Mouse (Mus musculus) MEL (cell line): ENCODE measurements around the gene Clec16a. TPM values are rescaled to one million over a fixed set of nuclear protein-coding genes. Genes with fewer than 3 reads are reported as not detected.

Source experiments
- DNase-seq: peaks from one replicate; pipeline ENCODE4 v3.0.0; 2011; ENCODE audit warnings: low read depth, low spot score
- H3K27ac ChIP-seq: 2 replicates; pipeline ENCODE4 v1.5.1; 2012; ENCODE audit warnings: low read depth, mild to moderate bottlenecking, control low read depth, low read length, moderate library complexity; ENCODE audit not compliant: control insufficient read depth
- H3K27me3 ChIP-seq, 2 experiments: fragments of 150-350 bp in 1 of 2; sonication (generic) in 1 of 2; 2 replicates each; pipeline ENCODE4 v1.6.1; 2012; ENCODE audit warnings: low read length in 2 of 2, mild to moderate bottlenecking in 2 of 2, improper control_type of control experiment in 1 of 2, moderate library complexity in 1 of 2; ENCODE audit not compliant: insufficient read depth in 2 of 2, control insufficient read depth in 1 of 2
- H3K36me3 ChIP-seq, 2 experiments: 2 replicates each; pipeline ENCODE4 v1.6.1; 2012 to 2014; ENCODE audit warnings: low read length in 2 of 2, improper control_type of control experiment in 1 of 2, inconsistent platforms in 1 of 2, mild to moderate bottlenecking in 1 of 2; ENCODE audit not compliant: insufficient read depth in 2 of 2, control insufficient read depth in 1 of 2
- H3K4me1 ChIP-seq, 2 experiments: fragments of 150-350 bp in 1 of 2; sonication (generic) in 1 of 2; 2 replicates each; pipeline ENCODE4 v1.6.1; 2012; ENCODE audit warnings: low read length in 2 of 2, improper control_type of control experiment in 1 of 2, mild to moderate bottlenecking in 1 of 2; ENCODE audit not compliant: insufficient read depth in 2 of 2, control insufficient read depth in 1 of 2
- H3K4me3 ChIP-seq, 2 experiments: fragments of 150-350 bp in 1 of 2; sonication (generic) in 1 of 2; 2 replicates each; pipeline ENCODE4 v1.5.1; 2012; ENCODE audit warnings: low read depth in 2 of 2, low read length in 2 of 2, mild to moderate bottlenecking in 2 of 2, moderate library complexity in 2 of 2, control low read depth in 1 of 2, improper control_type of control experiment in 1 of 2; ENCODE audit not compliant: control insufficient read depth in 1 of 2, insufficient read depth in 1 of 2
- H3K79me2 ChIP-seq: 2 replicates; pipeline ENCODE4 v1.6.1; 2012; ENCODE audit warnings: mild to moderate bottlenecking, low read length, moderate library complexity; ENCODE audit not compliant: control insufficient read depth, poor library complexity, insufficient read depth
- H3K9ac ChIP-seq: 2 replicates; pipeline ENCODE4 v1.6.1; 2012; ENCODE audit warnings: low read depth, mild to moderate bottlenecking, control low read depth, low read length, moderate library complexity; ENCODE audit not compliant: control insufficient read depth, poor library complexity, severe bottlenecking
- H3K9me3 ChIP-seq: fragments of 150-350 bp; sonication (generic); replicated peaks from 2 replicates; pipeline ENCODE4 v1.6.1; 2012; ENCODE audit warnings: mild to moderate bottlenecking, low read length, improper control_type of control experiment, moderate library complexity; ENCODE audit not compliant: insufficient read depth
- BHLHE40 ChIP-seq: IDR thresholded peaks from 2 replicates; pipeline ENCODE4 v1.6.1; 2012; ENCODE audit warnings: low read depth, mild to moderate bottlenecking, inconsistent platforms, low read length, improper control_type of control experiment, borderline replicate concordance
- CHD1 ChIP-seq: IDR thresholded peaks from 2 replicates; pipeline ENCODE4 v1.6.1; 2012; ENCODE audit warnings: low read depth, mild to moderate bottlenecking, inconsistent platforms, low read length, improper control_type of control experiment
- CHD2 ChIP-seq: IDR thresholded peaks from 2 replicates; pipeline ENCODE4 v1.6.1; 2011; ENCODE audit warnings: low read length, improper control_type of control experiment
- CTCF ChIP-seq, 3 experiments: IDR thresholded peaks in 2 of 3; conservative IDR thresholded peaks in 1 of 3; 2 replicates each; pipeline ENCODE4 v1.5.1; 2011 to 2012; ENCODE audit warnings: low read length in 3 of 3, low read depth in 2 of 3, mild to moderate bottlenecking in 2 of 3, improper control_type of control experiment in 1 of 3, inconsistent platforms in 1 of 3, mixed read lengths in 1 of 3, moderate library complexity in 1 of 3; ENCODE audit not compliant: control insufficient read depth in 1 of 3, insufficient read depth in 1 of 3, poor library complexity in 1 of 3, severe bottlenecking in 1 of 3
- E2F4 ChIP-seq: IDR thresholded peaks from 2 replicates; pipeline ENCODE4 v1.6.1; 2011; ENCODE audit warnings: low read depth, low read length, improper control_type of control experiment, borderline replicate concordance
- EP300 ChIP-seq, 2 experiments: IDR thresholded peaks; 2 replicates each; pipeline ENCODE4 v1.6.1; 2011; ENCODE audit warnings: improper control_type of control experiment in 2 of 2, low read length in 2 of 2, low read depth in 1 of 2, mild to moderate bottlenecking in 1 of 2
- ETS1 ChIP-seq: IDR thresholded peaks from 2 replicates; pipeline ENCODE4 v1.6.1; 2012; ENCODE audit warnings: low read depth, mild to moderate bottlenecking, inconsistent platforms, low read length, improper control_type of control experiment, moderate library complexity
- GABPA ChIP-seq: IDR thresholded peaks from 2 replicates; pipeline ENCODE4 v1.6.1; 2012; ENCODE audit warnings: low read depth, mild to moderate bottlenecking, inconsistent platforms, low read length, improper control_type of control experiment, moderate library complexity
- GATA1 ChIP-seq: IDR thresholded peaks from 2 replicates; pipeline ENCODE4 v1.6.1; 2011; ENCODE audit warnings: low read depth, low read length, improper control_type of control experiment
- HCFC1 ChIP-seq: IDR thresholded peaks from 2 replicates; pipeline ENCODE4 v1.6.1; 2012; ENCODE audit warnings: low read depth, mild to moderate bottlenecking, inconsistent platforms, low read length, improper control_type of control experiment, moderate library complexity
- JUND ChIP-seq: IDR thresholded peaks from 2 replicates; pipeline ENCODE4 v1.6.1; 2011; ENCODE audit warnings: low read depth, mild to moderate bottlenecking, improper control_type of control experiment, low read length
- KAT2A ChIP-seq: conservative IDR thresholded peaks from 2 replicates; pipeline ENCODE4 v1.6.1; 2012; ENCODE audit warnings: low read depth, low read length, improper control_type of control experiment, inconsistent platforms
- MAFK ChIP-seq: IDR thresholded peaks from 2 replicates; pipeline ENCODE4 v1.6.1; 2011; ENCODE audit warnings: low read depth, mild to moderate bottlenecking, low read length, improper control_type of control experiment, borderline replicate concordance
- MAX ChIP-seq: IDR thresholded peaks from 2 replicates; pipeline ENCODE4 v1.6.1; 2011; ENCODE audit warnings: low read length, improper control_type of control experiment
- MAZ ChIP-seq: IDR thresholded peaks from 2 replicates; pipeline ENCODE4 v1.6.1; 2012; ENCODE audit warnings: low read depth, mild to moderate bottlenecking, inconsistent platforms, low read length, improper control_type of control experiment
- MEF2A ChIP-seq: IDR thresholded peaks from 2 replicates; pipeline ENCODE4 v1.6.1; 2014; ENCODE audit warnings: low read depth, mild to moderate bottlenecking, inconsistent platforms, low read length, improper control_type of control experiment; ENCODE audit not compliant: poor library complexity, insufficient replicate concordance, severe bottlenecking; ENCODE audit errors: extremely low read depth
- MXI1 ChIP-seq: IDR thresholded peaks from 2 replicates; pipeline ENCODE4 v1.6.1; 2011; ENCODE audit warnings: mild to moderate bottlenecking, low read depth, low read length, improper control_type of control experiment
- MYB ChIP-seq: IDR thresholded peaks from 2 replicates; pipeline ENCODE4 v1.6.1; 2011; ENCODE audit warnings: mild to moderate bottlenecking, low read depth, low read length, improper control_type of control experiment
- MYC ChIP-seq: IDR thresholded peaks from 2 replicates; pipeline ENCODE4 v1.6.1; 2011; ENCODE audit warnings: low read depth, mild to moderate bottlenecking, low read length, improper control_type of control experiment, moderate library complexity
- NELFE ChIP-seq: IDR thresholded peaks from 2 replicates; pipeline ENCODE4 v1.6.1; 2011; ENCODE audit warnings: low read depth, low read length, improper control_type of control experiment
- NRF1 ChIP-seq: IDR thresholded peaks from 2 replicates; pipeline ENCODE4 v1.6.1; 2014; ENCODE audit warnings: low read depth, mild to moderate bottlenecking, inconsistent platforms, low read length, improper control_type of control experiment, moderate library complexity; ENCODE audit not compliant: poor library complexity, insufficient read depth, severe bottlenecking
- POLR2A ChIP-seq, 2 experiments: IDR thresholded peaks; 2 replicates each; pipeline ENCODE4 v1.6.1; 2011 to 2012; ENCODE audit warnings: low read length in 2 of 2, mild to moderate bottlenecking in 2 of 2, control low read depth in 1 of 2, improper control_type of control experiment in 1 of 2, low read depth in 1 of 2, moderate library complexity in 1 of 2; ENCODE audit not compliant: control insufficient read depth in 1 of 2, insufficient read depth in 1 of 2, poor library complexity in 1 of 2
- POLR2AphosphoS2 ChIP-seq: IDR thresholded peaks from 2 replicates; pipeline ENCODE4 v1.6.1; 2011; ENCODE audit warnings: low read length, improper control_type of control experiment
- POLR2AphosphoS5 ChIP-seq: IDR thresholded peaks from 2 replicates; pipeline ENCODE4 v1.6.1; 2012; ENCODE audit warnings: low read depth, borderline replicate concordance, mild to moderate bottlenecking, inconsistent platforms, low read length, moderate library complexity, mixed read lengths
- RCOR1 ChIP-seq: IDR thresholded peaks from 2 replicates; pipeline ENCODE4 v1.6.1; 2012; ENCODE audit warnings: low read depth, mild to moderate bottlenecking, inconsistent platforms, low read length, improper control_type of control experiment
- SIN3A ChIP-seq: IDR thresholded peaks from 2 replicates; pipeline ENCODE4 v1.6.1; 2012; ENCODE audit warnings: low read length, improper control_type of control experiment, inconsistent platforms
- SMC3 ChIP-seq: IDR thresholded peaks from 2 replicates; pipeline ENCODE4 v1.6.1; 2011; ENCODE audit warnings: low read depth, low read length, improper control_type of control experiment
- TAL1 ChIP-seq: IDR thresholded peaks from 2 replicates; pipeline ENCODE4 v1.6.1; 2012; ENCODE audit warnings: mild to moderate bottlenecking, inconsistent platforms, low read length, moderate library complexity, mixed read lengths
- TCF12 ChIP-seq: IDR thresholded peaks from 2 replicates; pipeline ENCODE4 v1.6.1; 2014; ENCODE audit warnings: low read depth, mild to moderate bottlenecking, inconsistent platforms, low read length, improper control_type of control experiment, moderate library complexity
- UBTF ChIP-seq: IDR thresholded peaks from 2 replicates; pipeline ENCODE4 v1.6.1; 2012; ENCODE audit warnings: low read depth, mild to moderate bottlenecking, inconsistent platforms, low read length, improper control_type of control experiment, moderate library complexity, borderline replicate concordance; ENCODE audit not compliant: insufficient read depth
- USF1 ChIP-seq: IDR thresholded peaks from 2 replicates; pipeline ENCODE4 v1.6.1; 2014; ENCODE audit warnings: low read depth, mild to moderate bottlenecking, inconsistent platforms, low read length, improper control_type of control experiment, moderate library complexity
- USF2 ChIP-seq, 2 experiments: IDR thresholded peaks; 2 replicates each; pipeline ENCODE4 v1.6.1; 2011 to 2012; ENCODE audit warnings: improper control_type of control experiment in 2 of 2, low read length in 2 of 2, borderline replicate concordance in 1 of 2, inconsistent platforms in 1 of 2, low read depth in 1 of 2, mild to moderate bottlenecking in 1 of 2; ENCODE audit not compliant: insufficient read depth in 1 of 2
- ZC3H11A ChIP-seq: IDR thresholded peaks from 2 replicates; pipeline ENCODE4 v1.6.1; 2012; ENCODE audit warnings: low read depth, mild to moderate bottlenecking, inconsistent platforms, low read length, improper control_type of control experiment
- ZMIZ1 ChIP-seq: IDR thresholded peaks from 2 replicates; pipeline ENCODE4 v1.6.1; 2012; ENCODE audit warnings: low read depth, mild to moderate bottlenecking, inconsistent platforms, low read length, improper control_type of control experiment, moderate library complexity
- ZNF384 ChIP-seq: IDR thresholded peaks from 2 replicates; pipeline ENCODE4 v1.6.1; 2012; ENCODE audit warnings: low read depth, mild to moderate bottlenecking, inconsistent platforms, low read length, improper control_type of control experiment
- polyA plus RNA-seq, 2 experiments: library from polyadenylated mRNA; stranded (reverse) in 1 of 2; unstranded in 1 of 2; fragments of >175 nt in 1 of 2; fragments of >200 nt in 1 of 2; gene quantifications; 2 replicates each; pipeline versions ENCODE4 v1.2.1 to v1.2.4; 2012; ENCODE audit warnings: low replicate concordance in 2 of 2, low read depth in 1 of 2; ENCODE audit not compliant: insufficient read length in 2 of 2, insufficient read depth in 1 of 2, missing spikeins in 1 of 2
- total RNA-seq: library from RNA; depleted of rRNA; stranded (reverse); fragments of 300-350 nt; gene quantifications from 2 replicates; pipeline ENCODE4 v1.2.3, GENCODE M21; 2012

Clec16a gene
- total and polyA plus RNA-seq, 3 experiments: 10.4 to 49.3 (median 22.1) TPM

- Histone ChIP-seq H3K27me3 (no peaks in the 10 kb centered on the region), H3K9me3 (no peaks in the 10 kb centered on the region), H3K4me1 (peaks cover 0 to 14% of the 10 kb centered on the region in 2 experiments; a peak in 3 of 4 replicates), H3K9ac (no peak overlapping the region), H3K4me3 (no peak overlapping the region), H3K27ac (peak overlapping the region; percentile 8; the same call in 1 of the 2 replicates), H3K79me2 (no peaks in the 10 kb centered on the region), H3K36me3 (peaks cover 0 to 11% of the 10 kb centered on the region in 2 experiments; a peak in 2 of 4 replicates)
- peak; percentile 90 for DNase-seq
- peak; percentile 98 for TF ChIP-seq MEF2A
- TF ChIP-seq GABPA: no peak
- TF ChIP-seq USF1: no peak
- TF ChIP-seq ETS1: peak; percentile 96
- TF ChIP-seq MAX: no peak
- no peak for TF ChIP-seq ZNF384
- peak; percentile 82 for TF ChIP-seq TAL1
- no peak for TF ChIP-seq CHD1
- no peak for TF ChIP-seq NRF1
- no peak for TF ChIP-seq UBTF
- no peak for TF ChIP-seq ZMIZ1
- TF ChIP-seq POLR2AphosphoS2: no peak
- TF ChIP-seq MAZ: peak; percentile 80
- TF ChIP-seq TCF12: peak; percentile 87
- TF ChIP-seq POLR2A (IDR thresholded peaks at IDR 0.05; ENCODE audit: control insufficient read depth in 1 of 2, insufficient read depth in 1 of 2, low read depth in 1 of 2, low read length in 2 of 2, poor library complexity in 1 of 2): no peak
- peak; percentile 51 for TF ChIP-seq ZC3H11A
- no peak for TF ChIP-seq KAT2A
- peak; percentile 92 for TF ChIP-seq RCOR1
- TF ChIP-seq GATA1: peak; percentile 92
- TF ChIP-seq HCFC1: 0 out of 2 replicates have a peak, but pooled peaks have one; percentile 37
- peak; percentile 48; the same call in 1 of the 2 replicates for TF ChIP-seq MXI1
- peak; percentile 96 for TF ChIP-seq MAFK
- TF ChIP-seq NELFE: no peak
- TF ChIP-seq CHD2: no peak
- no peak for TF ChIP-seq E2F4
- TF ChIP-seq POLR2AphosphoS5: no peak
- no peak for TF ChIP-seq MYB
- TF ChIP-seq CTCF (IDR thresholded peaks at IDR 0.05 in 2 of 3, conservative IDR thresholded peaks at IDR 0.05 in 1 of 3; ENCODE audit: control insufficient read depth in 1 of 3, insufficient read depth in 1 of 3, low read depth in 2 of 3, low read length in 3 of 3, poor library complexity in 1 of 3, severe bottlenecking in 1 of 3): peak; percentile 72 to 89 (median 80)
- no peak for TF ChIP-seq BHLHE40
- no peak for TF ChIP-seq USF2 (IDR thresholded peaks at IDR 0.05; ENCODE audit: borderline replicate concordance in 1 of 2, insufficient read depth in 1 of 2, low read depth in 1 of 2, low read length in 2 of 2)
- TF ChIP-seq MYC: 0 out of 2 replicates have a peak, but pooled peaks have one; percentile 49
- peak; percentile 82 for TF ChIP-seq SMC3
- TF ChIP-seq JUND: no peak
- peak; percentile 79 for TF ChIP-seq SIN3A
- TF ChIP-seq EP300 (IDR thresholded peaks at IDR 0.05; ENCODE audit: low read depth in 1 of 2, low read length in 2 of 2): peak; percentile 81 to 88
Measured at GRCm38 (mm10) chr16:10664921-10665894, 120.1 kb downstream of the Clec16a start.
